Mouse (Mus musculus) frontal cortex, postnatal 36 days (tissue): ENCODE results near the gene Stxbp3.
"Not testable (repeated sequence)": the region's sequence is repeated elsewhere in the genome, so short reads cannot be mapped to it uniquely, and the experiment has no call there.

ENCODE experiments used
- DNase-seq, 2 experiments: peaks; one replicate each; pipeline ENCODE4 v3.0.0; 2022; ENCODE audit warnings: low spot score in 2 of 2

The Stxbp3 gene

GRCm38 (mm10) chr3:108840000-108840715 lies at the start of gene Stxbp3:
Gene Stxbp3 (minus strand): TSS chr3:108840526.
- DNase-seq = peak; percentile 97 to 99

- no peak for DNase-seq
These were observed 49.6 kb upstream of the Stxbp3 start, which contains the start of gene Fndc7 for GRCm38 (mm10) chr3:108889908-108890307. Gene Fndc7 (minus strand): TSS chr3:108890008.

DNA sequence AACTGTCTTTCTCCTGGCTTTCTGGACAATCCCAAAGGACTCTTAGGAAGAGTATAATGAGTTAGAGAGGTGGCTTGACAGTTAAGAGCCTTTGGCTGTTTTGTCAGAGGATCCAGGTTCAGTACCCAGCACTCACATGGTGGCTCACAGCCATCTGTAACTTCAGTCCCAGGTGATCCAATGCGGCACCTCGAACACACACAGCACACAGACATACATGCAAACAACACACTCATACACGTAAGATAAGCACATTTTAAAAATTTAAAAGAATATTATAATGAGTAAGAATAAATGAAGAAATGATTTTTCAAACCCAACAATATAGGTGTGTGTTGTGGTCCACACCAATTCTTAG lies 47.3 kb upstream of the Stxbp3 start:
- DNase-seq = no peak

- DNase-seq = no peak
These were observed 46.8 kb upstream of the Stxbp3 start for GRCm38 (mm10) chr3:108886934-108887617.

- no peak for DNase-seq
These were observed 45.6 kb upstream of the Stxbp3 start for GRCm38 (mm10) chr3:108885686-108886530.

DNA sequence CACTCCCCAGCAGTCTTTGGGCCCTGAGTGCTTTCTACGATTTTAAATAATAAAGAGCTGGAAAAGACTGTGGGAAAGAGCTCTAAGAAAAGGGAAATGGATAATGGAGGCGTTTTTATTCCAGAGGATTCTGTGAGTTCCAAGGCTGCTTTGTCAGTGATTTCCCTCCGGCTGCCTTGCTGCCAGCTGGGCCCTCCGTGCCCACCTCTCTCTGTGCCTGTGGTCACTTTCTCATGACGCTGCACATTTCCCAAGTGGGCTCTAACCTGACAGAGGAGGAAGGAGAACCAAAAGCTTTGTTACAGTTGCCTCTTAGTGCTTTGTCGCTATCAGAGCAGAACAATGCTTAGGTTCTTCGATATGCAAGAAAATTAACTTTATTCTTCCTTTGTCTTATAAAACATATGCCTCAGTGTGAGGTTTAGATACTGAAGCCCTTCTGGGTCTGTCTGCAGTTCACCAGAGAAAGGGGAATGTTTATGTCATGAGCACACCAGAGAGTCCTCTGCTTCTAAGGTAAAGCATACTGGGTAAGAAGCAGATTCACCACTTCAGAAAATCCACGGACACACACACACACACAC lies 44.5 kb upstream of the Stxbp3 start:
- no peak for DNase-seq

DNA sequence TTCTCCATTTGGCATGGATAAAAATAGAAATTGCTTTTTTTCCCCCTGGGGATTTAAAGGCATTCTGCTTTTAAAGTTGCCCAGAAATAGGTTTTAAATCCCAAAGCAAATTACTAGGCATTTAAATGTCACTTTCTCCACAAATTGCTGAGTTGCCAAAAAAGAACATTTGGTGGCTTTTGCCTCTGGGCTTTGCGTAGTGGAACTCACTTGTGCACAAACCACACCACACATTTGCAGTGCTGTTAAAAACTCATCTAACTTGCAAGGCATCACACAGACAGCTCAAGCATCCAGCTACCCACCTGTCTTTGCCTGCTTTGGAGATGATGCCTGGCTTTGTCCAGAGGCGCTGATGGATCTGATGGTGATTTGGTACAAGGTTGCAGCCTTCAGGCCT lies 42.7 kb upstream of the Stxbp3 start:
- peak in 1 of 2 experiments; percentile 16 for DNase-seq

DNA sequence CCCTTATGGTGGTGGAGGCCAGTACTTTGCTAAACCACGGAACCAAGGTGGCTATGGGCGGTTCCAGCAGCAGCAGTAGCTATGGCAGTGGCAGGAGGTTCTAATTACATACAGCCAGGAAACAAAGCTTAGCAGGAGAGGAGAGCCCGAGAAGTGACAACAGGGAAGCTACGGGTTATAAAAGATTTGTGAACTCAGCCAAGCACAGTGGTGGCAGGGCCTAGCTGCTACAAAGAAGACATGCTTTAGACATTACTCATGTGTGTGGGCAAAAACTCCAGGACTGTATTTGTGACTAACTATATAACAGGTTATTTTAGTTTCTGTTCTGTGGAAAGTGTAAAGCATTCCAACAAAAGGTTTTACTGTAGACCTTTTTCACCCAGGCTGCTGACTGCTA lies 41.5 kb upstream of the Stxbp3 start:
- DNase-seq = peak in 1 of 2 experiments; percentile 15

- DNase-seq = peak; percentile 33 to 46
These were observed 40.5 kb upstream of the Stxbp3 start for GRCm38 (mm10) chr3:108880544-108881507.

DNA sequence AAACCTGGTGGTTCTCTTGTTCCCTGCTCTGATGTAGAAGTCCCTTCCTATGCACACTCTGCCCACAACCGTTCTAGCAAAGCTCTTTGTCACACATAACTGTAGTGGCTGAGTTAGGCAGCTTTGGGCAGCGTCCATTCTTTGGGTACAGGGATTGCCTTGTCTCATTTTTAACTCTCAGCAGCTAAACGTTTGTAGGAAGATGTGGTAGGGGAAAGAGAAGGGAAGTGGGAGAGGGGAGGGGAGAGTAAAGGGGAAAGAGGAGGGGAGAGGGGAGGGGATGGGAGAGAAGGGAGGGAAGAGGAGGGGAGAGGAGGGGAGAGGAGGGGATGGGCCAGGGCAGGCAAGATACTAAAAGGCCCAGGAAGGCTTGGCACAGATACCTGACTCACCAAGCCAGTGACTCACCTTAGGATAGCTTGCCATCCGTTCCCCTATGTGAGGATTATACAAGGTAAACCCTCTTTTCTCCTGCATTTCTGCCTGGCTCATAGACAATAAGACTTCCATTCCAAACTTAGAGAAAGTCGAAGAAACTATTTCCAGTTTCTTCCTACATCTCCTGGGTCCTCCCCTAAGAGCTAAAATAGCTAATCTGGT lies 39.6 kb upstream of the Stxbp3 start:
- DNase-seq = no peak

DNA sequence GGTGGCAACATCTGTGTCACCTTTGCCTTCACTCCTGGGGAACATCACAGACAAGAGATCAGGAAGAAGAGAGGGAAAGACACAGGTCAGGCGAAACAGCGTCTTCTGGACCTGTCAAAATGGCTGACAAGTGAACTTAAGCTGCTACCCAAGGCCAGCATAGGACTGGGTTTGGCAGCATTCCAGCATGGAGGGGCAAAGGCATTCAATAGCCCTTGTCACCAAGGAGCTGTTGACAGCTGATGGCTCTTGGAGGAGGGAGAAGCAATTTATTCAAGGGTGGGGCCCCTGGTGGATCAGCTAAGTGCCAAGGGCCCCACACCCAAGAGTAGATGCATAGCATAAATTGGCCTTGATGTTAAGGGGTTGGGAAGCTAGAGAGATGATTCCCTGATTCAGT lies 38.8 kb upstream of the Stxbp3 start:
- DNase-seq = no peak

DNA sequence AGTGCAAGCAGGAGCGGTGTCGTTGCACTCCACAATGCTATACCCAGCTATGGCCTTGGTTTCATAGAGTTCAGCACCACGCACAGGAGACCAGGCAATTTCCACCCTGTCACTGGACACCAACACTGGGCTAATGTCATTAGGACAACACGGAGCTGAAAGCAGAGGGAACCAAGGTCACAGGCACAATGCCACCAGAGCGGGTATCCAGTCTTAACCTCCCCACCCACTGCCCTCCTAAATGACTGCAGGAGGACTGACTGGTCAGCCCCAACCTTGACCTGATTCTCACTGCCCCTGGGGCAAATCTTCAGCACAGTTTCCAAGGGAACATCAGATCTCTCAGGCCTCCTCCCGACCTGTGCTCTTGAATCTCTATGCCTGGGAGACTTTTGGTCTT lies 30.3 kb upstream of the Stxbp3 start:
- DNase-seq = no peak

- no peak for DNase-seq
These were observed 27.1 kb upstream of the Stxbp3 start for GRCm38 (mm10) chr3:108867449-108867848.

GRCm38 (mm10) chr3:108865676-108866075 lies 25.4 kb upstream of the Stxbp3 start:
- DNase-seq = no peak

GRCm38 (mm10) chr3:108865129-108865528 lies 24.8 kb upstream of the Stxbp3 start:
- DNase-seq = no peak

GRCm38 (mm10) chr3:108863091-108863490 lies 22.8 kb upstream of the Stxbp3 start:
- no peak for DNase-seq

GRCm38 (mm10) chr3:108862282-108862681 lies 22.0 kb upstream of the Stxbp3 start:
- DNase-seq = not testable (repeated sequence)

DNA sequence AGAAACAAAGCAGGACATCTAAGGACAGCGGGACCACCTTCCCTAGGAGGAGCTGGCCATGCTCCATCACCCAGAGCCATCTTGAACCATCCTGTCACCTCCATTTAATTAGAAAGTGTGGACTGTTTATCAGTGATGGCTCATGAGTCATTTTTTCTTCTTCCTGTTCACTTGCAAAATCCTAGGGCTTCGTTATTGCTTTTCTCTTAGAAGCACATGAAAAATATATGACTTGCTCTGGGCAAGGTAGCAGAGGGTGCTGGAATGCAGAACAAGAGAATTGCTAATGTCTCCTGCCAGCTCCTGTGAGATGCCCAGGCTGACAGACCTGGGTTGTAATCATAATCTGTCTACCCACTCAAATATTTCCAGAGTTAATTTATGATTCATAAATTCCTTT lies 20.5 kb upstream of the Stxbp3 start:
- no peak for DNase-seq

DNA sequence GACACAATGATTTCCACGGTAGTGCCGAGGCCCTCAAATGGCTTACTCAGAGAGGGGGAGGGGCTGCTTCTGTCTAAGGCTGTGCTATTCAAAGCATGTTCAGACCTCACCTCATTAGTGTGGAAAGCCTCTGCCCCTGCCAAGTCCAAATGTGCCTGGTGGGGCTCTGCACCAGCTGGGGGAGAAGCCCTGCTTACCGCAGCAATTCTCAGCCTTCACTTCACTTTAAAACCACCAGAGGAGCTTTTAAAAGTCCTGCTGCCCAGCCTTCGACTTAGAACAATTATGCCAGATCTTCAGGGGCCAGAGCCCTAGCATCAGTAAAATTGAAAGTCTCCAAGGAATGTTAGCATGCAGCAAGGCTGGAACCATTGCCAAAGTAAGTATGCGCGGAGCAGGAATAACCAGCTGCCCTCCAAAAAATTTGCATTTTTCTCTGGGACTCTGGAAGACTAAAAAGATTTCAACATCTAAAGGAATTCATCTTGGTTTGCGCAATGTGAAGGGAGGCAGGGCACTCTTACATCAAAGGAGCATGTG lies 18.0 kb upstream of the Stxbp3 start:
- DNase-seq = peak; percentile 26 to 33

DNA sequence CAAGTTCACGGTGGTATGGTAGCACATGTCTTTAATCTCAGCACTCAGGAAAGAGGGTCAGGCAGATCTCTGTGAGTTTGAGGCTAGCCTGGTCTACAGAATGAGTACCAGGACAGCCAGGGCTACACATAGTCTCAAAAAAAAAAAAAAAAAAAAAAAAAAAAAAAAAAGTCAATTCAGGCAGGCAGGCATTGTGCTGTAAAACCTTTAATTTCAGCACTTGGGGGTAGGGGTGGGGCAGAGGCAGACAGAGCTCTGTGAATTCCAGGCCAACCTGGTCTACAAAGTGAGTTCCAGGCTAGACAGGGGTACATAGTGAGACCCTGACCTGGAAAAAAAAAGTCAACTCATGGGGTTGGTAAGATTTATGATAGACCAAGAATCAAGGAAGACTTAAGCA lies 17.4 kb upstream of the Stxbp3 start:
- no peak for DNase-seq
